In the genomic region with DNA sequence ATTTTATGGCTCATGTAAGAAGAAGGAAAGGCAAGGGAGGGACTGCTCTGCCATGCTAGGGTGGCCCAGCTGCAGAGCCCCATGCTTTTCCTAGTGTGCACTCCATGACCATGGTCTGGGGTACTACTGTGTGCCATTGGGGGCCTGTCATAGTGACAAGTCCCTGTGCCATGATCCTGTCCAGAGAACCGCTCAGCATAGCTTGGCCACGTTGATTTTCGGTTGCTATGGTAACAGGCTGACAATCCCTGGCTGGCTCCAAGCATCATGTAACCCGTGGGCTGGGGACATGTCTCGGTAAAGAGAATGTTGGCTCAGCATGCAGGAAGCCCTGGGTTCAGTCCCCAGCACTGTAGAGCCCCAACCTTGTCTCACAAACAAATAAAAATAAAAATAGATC, we compare ENCODE assay signal across 20 mouse cellular contexts.
DNase-seq lines count a peak whose midpoint lies in the region; ATAC-seq and TF ChIP-seq lines count a peak whose summit lies in the region.
"Had no signal": no experiment of that assay in that cellular context is flagged by ENCODE, and none has a peak within 500 bp of the region (broad histone marks: within the 10 kb centered on the region; RNA-seq: fewer than 3 reads in every experiment).

No protein-coding gene starts in this region.

- whole genome bisulfite sequencing in forebrain, embryonic 14.5 days = 30% methylated on average over 5 of the region's 5 CpGs
- 28% methylated on average over 5 of the region's 5 CpGs for WGBS in forebrain, embryonic 13.5 days
- WGBS in neural tube, embryonic 14.5 days = 25% methylated on average over 5 of the region's 5 CpGs
- WGBS in hindbrain, postnatal 0 days = 27% methylated on average over 5 of the region's 5 CpGs

- no peak overlapping the region for H3K4me3 ChIP-seq in forebrain, embryonic 14.5 days (ENCODE audit: low read depth, low read length)
- no peak overlapping the region for H3K4me3 ChIP-seq in forebrain, embryonic 13.5 days
- no peak overlapping the region for H3K4me3 ChIP-seq in neural tube, embryonic 14.5 days (ENCODE audit: low read depth, low read length)
- no peak overlapping the region for H3K4me3 ChIP-seq in hindbrain, postnatal 0 days (ENCODE audit: low read length)
- H3K4me3 ChIP-seq: embryonic facial prominence, embryonic 15.5 days; forebrain, embryonic 10.5 days; gastrocnemius, adult 2 months; heart, embryonic 13.5 days; liver, embryonic 12.5 days had no signal

- H3K36me3 ChIP-seq in forebrain, embryonic 14.5 days (ENCODE audit: control insufficient read depth, insufficient read depth, low read length) = no peaks in the 10 kb centered on the region
- no peaks in the 10 kb centered on the region for H3K36me3 ChIP-seq in forebrain, embryonic 13.5 days (ENCODE audit: poor library complexity, severe bottlenecking)
- H3K36me3 ChIP-seq in neural tube, embryonic 14.5 days (ENCODE audit: control insufficient read depth, insufficient read depth, low read length) = no peaks in the 10 kb centered on the region
- no peaks in the 10 kb centered on the region for H3K36me3 ChIP-seq in hindbrain, postnatal 0 days (ENCODE audit: insufficient read depth, low read length)
- H3K36me3 ChIP-seq: embryonic facial prominence, embryonic 15.5 days; forebrain, embryonic 10.5 days; heart, embryonic 13.5 days; liver, embryonic 12.5 days had no signal

- H3K4me1 ChIP-seq in forebrain, embryonic 14.5 days (ENCODE audit: control insufficient read depth, insufficient read depth, low read length) = no peaks in the 10 kb centered on the region
- peaks cover 5% of the 10 kb centered on the region; the same call in 1 of the 2 replicates for H3K4me1 ChIP-seq in forebrain, embryonic 13.5 days
- H3K4me1 ChIP-seq in neural tube, embryonic 14.5 days (ENCODE audit: control insufficient read depth, insufficient read depth, low read length) = no peaks in the 10 kb centered on the region
- 0 out of 2 replicates have a peak, but pooled peaks cover 6% of the 10 kb centered on the region for H3K4me1 ChIP-seq in hindbrain, postnatal 0 days (ENCODE audit: insufficient read depth, low read length)

- no peaks in the 10 kb centered on the region for H3K9me3 ChIP-seq in forebrain, embryonic 14.5 days (replicated peaks; ENCODE audit: control insufficient read depth, low read length)
- H3K9me3 ChIP-seq in forebrain, embryonic 13.5 days (replicated peaks) = no peaks in the 10 kb centered on the region
- no peaks in the 10 kb centered on the region for H3K9me3 ChIP-seq in neural tube, embryonic 14.5 days (ENCODE audit: control insufficient read depth, low read length)
- H3K9me3 ChIP-seq in hindbrain, postnatal 0 days (ENCODE audit: low read length) = no peaks in the 10 kb centered on the region
- H3K9me3 ChIP-seq: embryonic facial prominence, embryonic 15.5 days; forebrain, embryonic 10.5 days; heart, embryonic 13.5 days; liver, embryonic 12.5 days had no signal

- no peak for ATAC-seq in forebrain, embryonic 14.5 days
- ATAC-seq in forebrain, embryonic 13.5 days = no peak
- peak; percentile 21; the same call in 1 of the 2 replicates for ATAC-seq in neural tube, embryonic 14.5 days (ENCODE audit: low read depth)
- ATAC-seq in hindbrain, postnatal 0 days = peak; percentile 72
- ATAC-seq: intestine, embryonic 16.5 days; liver, embryonic 12.5 days; Patski had no signal

- H3K9ac ChIP-seq in forebrain, embryonic 14.5 days (ENCODE audit: low read length) = no peak overlapping the region
- no peak overlapping the region for H3K9ac ChIP-seq in forebrain, embryonic 13.5 days
- H3K9ac ChIP-seq in neural tube, embryonic 14.5 days (replicated peaks; ENCODE audit: low read depth, low read length) = no peak overlapping the region
- no peak overlapping the region for H3K9ac ChIP-seq in hindbrain, postnatal 0 days (replicated peaks; ENCODE audit: low read length)
- H3K9ac ChIP-seq: embryonic facial prominence, embryonic 15.5 days; heart, embryonic 13.5 days; liver, embryonic 12.5 days had no signal

- DNase-seq in forebrain, embryonic 14.5 days (ENCODE audit: low spot score) = peak; percentile 41
- DNase-seq in neural tube, embryonic 10.5 days (ENCODE audit: extremely low spot score, low spot score) = no peak
- peak; percentile 72 for DNase-seq in hindbrain, postnatal 0 days (ENCODE audit: low spot score)
- peak; percentile 37 for DNase-seq in retina, embryonic 14.5 days (ENCODE audit: low spot score)
- no peak for DNase-seq in gastrocnemius, adult 18-20 months (ENCODE audit: low spot score)
- no peak for DNase-seq in layer of hippocampus, adult 11-12 months (ENCODE audit: low spot score)
- DNase-seq: adrenal gland, postnatal 36 days; cerebellum, postnatal 36 days; gastrocnemius, adult 2 months; heart, postnatal 36 days; thymus, postnatal 14 days had no signal

- no peaks in the 10 kb centered on the region for H3K27me3 ChIP-seq in forebrain, embryonic 14.5 days (replicated peaks; ENCODE audit: control insufficient read depth, insufficient read depth, low read length)
- no peaks in the 10 kb centered on the region for H3K27me3 ChIP-seq in forebrain, embryonic 13.5 days
- no peaks in the 10 kb centered on the region for H3K27me3 ChIP-seq in neural tube, embryonic 14.5 days (ENCODE audit: control insufficient read depth, insufficient read depth, low read length)
- H3K27me3 ChIP-seq in hindbrain, postnatal 0 days (ENCODE audit: insufficient read depth, low read length) = no peaks in the 10 kb centered on the region
- H3K27me3 ChIP-seq: embryonic facial prominence, embryonic 15.5 days; heart, embryonic 13.5 days; liver, embryonic 12.5 days; Patski had no signal

- TF ChIP-seq CTCF in hindbrain, postnatal 0 days (IDR thresholded peaks at IDR 0.05; ENCODE audit: low read depth) = no peak

- H3K4me2 ChIP-seq in forebrain, embryonic 14.5 days (ENCODE audit: low read length) = no peak overlapping the region
- no peak overlapping the region for H3K4me2 ChIP-seq in forebrain, embryonic 13.5 days
- H3K4me2 ChIP-seq in neural tube, embryonic 14.5 days (ENCODE audit: low read depth, low read length) = no peak overlapping the region
- H3K4me2 ChIP-seq in hindbrain, postnatal 0 days (ENCODE audit: low read depth, low read length) = no peak overlapping the region
- H3K4me2 ChIP-seq: embryonic facial prominence, embryonic 15.5 days; heart, embryonic 13.5 days; liver, embryonic 12.5 days had no signal

- no peak overlapping the region for H3K27ac ChIP-seq in forebrain, embryonic 14.5 days (ENCODE audit: low read depth, low read length)
- no peak overlapping the region for H3K27ac ChIP-seq in forebrain, embryonic 13.5 days
- no peak overlapping the region for H3K27ac ChIP-seq in neural tube, embryonic 14.5 days (ENCODE audit: low read depth, low read length)
- peak overlapping the region; percentile 41; the same call in 1 of the 2 replicates for H3K27ac ChIP-seq in hindbrain, postnatal 0 days
- H3K27ac ChIP-seq: embryonic facial prominence, embryonic 15.5 days; forebrain, embryonic 10.5 days; gastrocnemius, adult 2 months; heart, embryonic 13.5 days; kidney, postnatal 0 days; liver, embryonic 12.5 days had no signal

Comparison
In these comparisons a context has a peak if more than half of its experiments do, and no peak if none do; other contexts are left out.
1. ATAC-seq: peak in neural tube, embryonic 14.5 days (single experiment) and hindbrain, postnatal 0 days (single experiment); none in forebrain, embryonic 14.5 days (single experiment) and forebrain, embryonic 13.5 days (single experiment).
2. DNase-seq: peak in forebrain, embryonic 14.5 days (single experiment), hindbrain, postnatal 0 days (single experiment) and retina, embryonic 14.5 days (single experiment); none in neural tube, embryonic 10.5 days (single experiment), gastrocnemius, adult 18-20 months (single experiment) and layer of hippocampus, adult 11-12 months (single experiment).